Mouse (Mus musculus) cortical plate, adult 2 months (tissue): ENCODE data around the gene Rc3h2.

Experiments used
- CTCF ChIP-seq: fragments of 200-500 bp; IDR thresholded peaks from 2 replicates; pipeline ENCODE4 v1.5.1; 2011; ENCODE audit warnings: mild to moderate bottlenecking, control low read depth, low read length; ENCODE audit not compliant: insufficient read depth; ENCODE audit errors: extremely low read depth
- POLR2A ChIP-seq: fragments of 200-500 bp; IDR thresholded peaks from 2 replicates; pipeline ENCODE4 v1.6.1; 2011; ENCODE audit warnings: mild to moderate bottlenecking, low read length, control low read depth; ENCODE audit not compliant: insufficient read depth; ENCODE audit errors: extremely low read depth

DNA sequence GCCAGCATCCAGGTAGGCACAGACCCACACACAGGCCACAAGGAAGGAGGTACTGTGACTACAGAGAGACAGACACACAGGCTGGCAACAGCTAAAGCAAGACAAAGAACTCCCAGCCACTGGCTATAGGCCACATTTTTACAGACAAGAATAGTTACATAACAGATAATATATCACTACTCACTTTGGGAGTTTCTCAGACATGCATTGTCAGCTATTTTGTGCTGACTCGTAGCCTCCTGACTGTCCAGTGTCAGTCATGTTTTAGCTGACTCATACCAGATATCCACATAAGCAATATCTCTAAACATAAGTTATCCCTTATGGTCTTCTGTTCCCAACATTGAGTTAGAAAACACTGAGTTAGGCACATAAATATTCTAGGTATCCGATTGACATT lies 89.4 kb downstream of the Rc3h2 start:
- TF ChIP-seq CTCF (no peak), POLR2A (no peak)
